Comparison of ENCODE assay signal across 11 mouse cellular contexts in the genomic region with DNA sequence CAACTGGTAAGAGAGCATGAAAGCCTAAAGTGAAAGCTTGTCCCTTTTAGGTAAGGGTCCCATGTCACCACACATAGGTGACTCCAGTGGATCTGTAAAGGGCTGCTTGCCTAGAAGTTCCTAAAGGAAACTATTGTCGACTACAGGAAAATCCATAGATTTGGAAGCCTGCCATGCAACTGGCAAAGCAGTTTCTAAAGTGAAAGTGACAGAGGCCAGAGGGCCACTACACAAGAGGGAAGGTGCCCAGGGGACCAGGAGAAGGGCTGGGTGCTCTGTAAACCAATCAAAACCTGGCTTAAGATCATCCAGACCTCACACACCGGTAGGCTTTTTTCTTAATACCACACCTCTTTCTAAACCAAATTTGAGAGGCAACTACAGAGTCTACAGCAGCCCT. TPM values are rescaled to one million over a fixed set of nuclear protein-coding genes. Genes with fewer than 3 reads are reported as not detected.
DNase-seq lines count a peak whose midpoint lies in the region; ATAC-seq and TF ChIP-seq lines count a peak whose summit lies in the region.
"Had no signal": no experiment of that assay in that cellular context is flagged by ENCODE, and none has a peak within 500 bp of the region (broad histone marks: within the 10 kb centered on the region; RNA-seq: fewer than 3 reads in every experiment).

No protein-coding gene starts in this region.

- H3K9ac ChIP-seq in heart, adult 2 months (ENCODE audit: low read depth, low read length), result no peak overlapping the region; the same call in 1 of the 2 replicates
- no peak overlapping the region for H3K9ac ChIP-seq in lung, embryonic 15.5 days
- peak overlapping the region; percentile 42 for H3K9ac ChIP-seq in heart, embryonic 14.5 days (ENCODE audit: low read length)
- H3K9ac ChIP-seq: forebrain, embryonic 15.5 days; neural tube, embryonic 13.5 days had no signal

- TF ChIP-seq CTCF in heart, adult 2 months (IDR thresholded peaks at IDR 0.05), result no peak

- H3ac ChIP-seq in myocyte (ENCODE audit: control insufficient read depth, insufficient read length), result no peak overlapping the region

- TF ChIP-seq POLR2A in heart, adult 2 months (IDR thresholded peaks at IDR 0.05; ENCODE audit: insufficient read depth, low read depth, low read length), result no peak
- TF ChIP-seq POLR2A in myocyte (IDR thresholded peaks at IDR 0.05; ENCODE audit: insufficient read length, low read depth), result no peak

- intact Hi-C loops in heart, adult 2 months (cut with DNase I), result no loop called here
- intact Hi-C loops in left cerebral cortex, postnatal 36 days (cut with DNase I), result no loop called here

- 2% methylated on average over 2 of the region's 2 CpGs for WGBS in heart, adult 2 months
- WGBS in lung, embryonic 15.5 days, result 21% methylated on average over 2 of the region's 2 CpGs
- 7% methylated on average over 2 of the region's 2 CpGs for WGBS in heart, embryonic 14.5 days

- no peak for ATAC-seq in lung, embryonic 15.5 days (ENCODE audit: borderline replicate concordance, extremely low read depth, low FRiP score, low TSS enrichment)
- ATAC-seq in heart, embryonic 14.5 days (ENCODE audit: insufficient number of reproducible peaks, insufficient read depth, low FRiP score, low read depth), result no peak
- ATAC-seq: forebrain, embryonic 15.5 days had no signal

- H3K27me3 ChIP-seq in heart, adult 2 months (ENCODE audit: control insufficient read depth, insufficient read depth, low read length), result no peaks in the 10 kb centered on the region
- no peaks in the 10 kb centered on the region for H3K27me3 ChIP-seq in lung, embryonic 15.5 days
- no peaks in the 10 kb centered on the region for H3K27me3 ChIP-seq in heart, embryonic 14.5 days (ENCODE audit: control insufficient read depth, insufficient read depth, low read length)
- no peaks in the 10 kb centered on the region for H3K27me3 ChIP-seq in myocyte (ENCODE audit: control insufficient read depth, insufficient read depth, insufficient read length)
- H3K27me3 ChIP-seq: forebrain, embryonic 15.5 days; neural tube, embryonic 13.5 days had no signal

- no peak overlapping the region; the same call in 1 of the 2 replicates for H3K27ac ChIP-seq in heart, adult 2 months
- H3K27ac ChIP-seq in lung, embryonic 15.5 days, result no peak overlapping the region
- H3K27ac ChIP-seq in heart, embryonic 14.5 days (replicated peaks in 1 of 2; ENCODE audit: control insufficient read depth in 1 of 2, insufficient read depth in 1 of 2, low read depth in 2 of 2, low read length in 2 of 2), result peak overlapping the region; percentile 64 to 81
- H3K27ac ChIP-seq: forebrain, embryonic 15.5 days; neural tube, embryonic 13.5 days had no signal

- no peaks in the 10 kb centered on the region; the same call in 1 of the 2 replicates for H3K79me2 ChIP-seq in heart, adult 2 months (replicated peaks; ENCODE audit: control insufficient read depth, insufficient read depth, low read length)
- H3K79me2 ChIP-seq in myocyte (ENCODE audit: control insufficient read depth, insufficient read depth), result peaks cover 61% of the 10 kb centered on the region

- no peaks in the 10 kb centered on the region for H3K36me3 ChIP-seq in heart, adult 2 months (ENCODE audit: control insufficient read depth, insufficient read depth, low read length)
- H3K36me3 ChIP-seq in lung, embryonic 15.5 days, result no peaks in the 10 kb centered on the region
- no peaks in the 10 kb centered on the region for H3K36me3 ChIP-seq in heart, embryonic 14.5 days (ENCODE audit: control insufficient read depth, insufficient read depth, low read length)
- no peaks in the 10 kb centered on the region for H3K36me3 ChIP-seq in myocyte (ENCODE audit: control insufficient read depth, insufficient read depth)
- H3K36me3 ChIP-seq: forebrain, embryonic 15.5 days; neural tube, embryonic 13.5 days had no signal

- H3K9me3 ChIP-seq in lung, embryonic 15.5 days, result no peaks in the 10 kb centered on the region
- no peaks in the 10 kb centered on the region for H3K9me3 ChIP-seq in heart, embryonic 14.5 days (ENCODE audit: control insufficient read depth, low read length)
- H3K9me3 ChIP-seq: forebrain, embryonic 15.5 days; neural tube, embryonic 13.5 days had no signal

- H3K4me3 ChIP-seq in heart, adult 2 months, result no peak overlapping the region; the same call in 1 of the 2 replicates
- no peak overlapping the region for H3K4me3 ChIP-seq in lung, embryonic 15.5 days
- H3K4me3 ChIP-seq in heart, embryonic 14.5 days (ENCODE audit: control insufficient read depth in 1 of 2, insufficient read depth in 1 of 2, low read depth in 1 of 2, low read length in 2 of 2), result peak overlapping the region in 1 of 2 experiments; percentile 10; a peak in 2 of 4 replicates
- no peak overlapping the region for H3K4me3 ChIP-seq in myocyte
- H3K4me3 ChIP-seq: forebrain, embryonic 15.5 days; neural tube, embryonic 13.5 days had no signal

- no peak for TF ChIP-seq EP300 in heart, adult 2 months (IDR thresholded peaks at IDR 0.05; ENCODE audit: insufficient read depth, low read depth, low read length)

- DNase-seq in heart, adult 11 months, result peak; percentile 78
- DNase-seq in heart, adult 2 months, result no peak
- no peak for DNase-seq in lung, postnatal 4 days
- no peak for DNase-seq in left cerebral cortex, postnatal 36 days (ENCODE audit: low spot score in 2 of 2)
- no peak for DNase-seq in natural killer cell, adult 2 months (ENCODE audit: low spot score in 2 of 2)
- DNase-seq: kidney, postnatal 10 days had no signal

- peaks cover 1% of the 10 kb centered on the region for H3K4me1 ChIP-seq in heart, adult 2 months (ENCODE audit: control insufficient read depth, insufficient read depth, low read length)
- H3K4me1 ChIP-seq in lung, embryonic 15.5 days, result peaks cover 18% of the 10 kb centered on the region
- peaks cover 15 to 61% of the 10 kb centered on the region in 2 experiments for H3K4me1 ChIP-seq in heart, embryonic 14.5 days (ENCODE audit: control insufficient read depth in 2 of 2, insufficient read depth in 2 of 2, low read length in 2 of 2)

- H3K4me2 ChIP-seq in lung, embryonic 15.5 days, result peak overlapping the region; percentile 23; the same call in 1 of the 2 replicates
- peak overlapping the region; percentile 57 for H3K4me2 ChIP-seq in heart, embryonic 14.5 days (ENCODE audit: low read length)
- peak overlapping the region; percentile 34 for H3K4me2 ChIP-seq in myocyte (ENCODE audit: low read depth)
- H3K4me2 ChIP-seq: forebrain, embryonic 15.5 days; neural tube, embryonic 13.5 days had no signal

TF ChIP-seq in myocyte, 11 proteins besides CTCF, POLR2A, EP300 and RAD21:
- TF ChIP-seq CEBPB (IDR thresholded peaks at IDR 0.05; ENCODE audit: insufficient read depth, poor library complexity, severe bottlenecking) (no peak), TCF12 (IDR thresholded peaks at IDR 0.05; ENCODE audit: insufficient read depth, poor library complexity, severe bottlenecking) (no peak), MYOG (IDR thresholded peaks at IDR 0.05; ENCODE audit: control insufficient read depth in 1 of 3, insufficient read depth in 1 of 3, insufficient read length in 2 of 3, low read depth in 2 of 3) (no peak), SRF (IDR thresholded peaks at IDR 0.05; ENCODE audit: control insufficient read depth, insufficient read length, low read depth) (no peak), REST (IDR thresholded peaks at IDR 0.05; ENCODE audit: insufficient read depth, insufficient read length) (no peak), MAX (IDR thresholded peaks at IDR 0.05; ENCODE audit: low read depth) (no peak), MYOD1 (IDR thresholded peaks at IDR 0.05; ENCODE audit: control insufficient read depth in 1 of 3, insufficient read length in 2 of 3, low read depth in 2 of 3) (no peak), POLR2AphosphoS2 (IDR thresholded peaks at IDR 0.05; ENCODE audit: insufficient read length, low read depth) (no peak), E2F4 (IDR thresholded peaks at IDR 0.05; ENCODE audit: insufficient read depth) (no peak), TCF3 (IDR thresholded peaks at IDR 0.05; ENCODE audit: insufficient read length, low read depth) (no peak), USF1 (IDR thresholded peaks at IDR 0.05; ENCODE audit: low read depth) (no peak)

RNA-seq across cellular contexts. Expression of gene Igf2bp2, which starts 12.7 kb away (rescaled TPM):
- 1 to 10 TPM; 5.3 to 7.4 TPM for total RNA-seq in heart, adult 2 months (2021)
- polyA plus RNA-seq in heart, adult 2 months (2012; rRNA removed), result 1.5 and 3.5 TPM in 2 replicates
- 55.8 and 56.6 TPM in 2 replicates for polyA plus RNA-seq in lung, embryonic 15.5 days (2015; fragmentation: Nextera tagmentation; extraction: Ambion mirVana)
- 45.1 and 47.6 TPM in 2 replicates for polyA plus RNA-seq in heart, embryonic 14.5 days (2014; fragmentation: Nextera tagmentation; extraction: Ambion mirVana)
- polyA plus RNA-seq in myocyte (2012; fragmentation: generic; extraction: Trizol), result 12.2 TPM
- 1 to 10 TPM in 1 of 2 experiments, under 1 TPM in 1; 0.79 to 2.4 TPM for total RNA-seq in left cerebral cortex, postnatal 36 days (2021)

Comparison
In these comparisons a context has a peak if more than half of its experiments do, and no peak if none do; other contexts are left out.
1. H3K27ac ChIP-seq: peak in heart, embryonic 14.5 days (2 of 2); none in heart, adult 2 months (single experiment) and lung, embryonic 15.5 days (single experiment).
2. Peak in every context shown above with its lines, with median percentiles within 50 percentile points of each other: H3K4me2 ChIP-seq.